Mouse (Mus musculus) thymus, adult 18-20 months (tissue): Measurements from ENCODE around the gene 2900011O08Rik.
"Not testable (repeated sequence)": the region's sequence is repeated elsewhere in the genome, so short reads cannot be mapped to it uniquely, and the experiment has no call there.

ENCODE experiments used
- DNase-seq, 2 experiments: peaks; one replicate each; pipeline ENCODE4 v3.0.0; 2022; ENCODE audit warnings: mixed read lengths in 2 of 2

The 2900011O08Rik gene

GRCm38 (mm10) chr16:14005266-14005665 is 18.9 kb downstream of the 2900011O08Rik start:
- DNase-seq: no peak

GRCm38 (mm10) chr16:14008081-14008480 is 21.7 kb downstream of the 2900011O08Rik start:
- no peak for DNase-seq

- DNase-seq: no peak
Measured at GRCm38 (mm10) chr16:14008708-14009107, 22.3 kb downstream of the 2900011O08Rik start.

- DNase-seq: no peak
Measured at GRCm38 (mm10) chr16:14009966-14010365, 23.6 kb downstream of the 2900011O08Rik start.

GRCm38 (mm10) chr16:14017306-14017705 is 30.9 kb downstream of the 2900011O08Rik start:
- DNase-seq: no peak

GRCm38 (mm10) chr16:14021166-14021822 is 34.9 kb downstream of the 2900011O08Rik start:
- DNase-seq: no peak

GRCm38 (mm10) chr16:14025091-14025990 is 38.9 kb downstream of the 2900011O08Rik start:
- no peak for DNase-seq

GRCm38 (mm10) chr16:14029072-14029471 is 42.7 kb downstream of the 2900011O08Rik start:
- DNase-seq: no peak

- DNase-seq: no peak
Measured at GRCm38 (mm10) chr16:14029851-14030250, 43.4 kb downstream of the 2900011O08Rik start.

GRCm38 (mm10) chr16:14030650-14031049 is 44.2 kb downstream of the 2900011O08Rik start:
- DNase-seq: no peak

- no peak for DNase-seq
Measured at GRCm38 (mm10) chr16:14033076-14033475, 46.7 kb downstream of the 2900011O08Rik start.

GRCm38 (mm10) chr16:14042421-14042820 is 56.0 kb downstream of the 2900011O08Rik start:
- no peak for DNase-seq

GRCm38 (mm10) chr16:14044695-14045094 is 58.3 kb downstream of the 2900011O08Rik start:
- DNase-seq: no peak

- no peak for DNase-seq
Measured at GRCm38 (mm10) chr16:14046224-14046756, 59.9 kb downstream of the 2900011O08Rik start.

- DNase-seq: no peak
Measured at GRCm38 (mm10) chr16:14052221-14052620, 65.8 kb downstream of the 2900011O08Rik start.

GRCm38 (mm10) chr16:14053116-14053515 is 66.7 kb downstream of the 2900011O08Rik start:
- DNase-seq: no peak

GRCm38 (mm10) chr16:14055271-14055670 is 68.9 kb downstream of the 2900011O08Rik start:
- DNase-seq: no peak

- DNase-seq: no peak
Measured at GRCm38 (mm10) chr16:14056734-14057133, 70.3 kb downstream of the 2900011O08Rik start.

GRCm38 (mm10) chr16:14058541-14058940 is 72.1 kb downstream of the 2900011O08Rik start:
- no peak for DNase-seq

GRCm38 (mm10) chr16:14059118-14059854 is 72.9 kb downstream of the 2900011O08Rik start:
- DNase-seq: no peak

- no peak for DNase-seq
Measured at GRCm38 (mm10) chr16:14059869-14060268, 73.5 kb downstream of the 2900011O08Rik start.

GRCm38 (mm10) chr16:14066571-14066970 is 80.2 kb downstream of the 2900011O08Rik start:
- DNase-seq: not testable (repeated sequence)

- DNase-seq: not testable (repeated sequence)
Measured at GRCm38 (mm10) chr16:14068701-14069100, 82.3 kb downstream of the 2900011O08Rik start.
